Mouse (Mus musculus) heart, postnatal 25 days (tissue): ENCODE data around the gene Tbx3. TPM values are rescaled to one million over a fixed set of nuclear protein-coding genes. Genes with fewer than 3 reads are reported as not detected.

Experiments
- DNase-seq: peaks from one replicate; pipeline ENCODE4 v3.0.0; 2022; ENCODE audit warnings: low spot score
- intact Hi-C: fragments of 180-260 bp; cut with DNase I; formaldehyde crosslinking; loops from one replicate; pipeline ENCODE4 v1.15.1; 2025
- total RNA-seq, 2 experiments: library from RNA; stranded (reverse); gene quantifications; 2 replicates each; pipeline ENCODE4 v1.2.3; 2021

Tbx3 gene
- total RNA-seq, 2 experiments from 2014 or later: 9.3 to 13.2 TPM

DNA sequence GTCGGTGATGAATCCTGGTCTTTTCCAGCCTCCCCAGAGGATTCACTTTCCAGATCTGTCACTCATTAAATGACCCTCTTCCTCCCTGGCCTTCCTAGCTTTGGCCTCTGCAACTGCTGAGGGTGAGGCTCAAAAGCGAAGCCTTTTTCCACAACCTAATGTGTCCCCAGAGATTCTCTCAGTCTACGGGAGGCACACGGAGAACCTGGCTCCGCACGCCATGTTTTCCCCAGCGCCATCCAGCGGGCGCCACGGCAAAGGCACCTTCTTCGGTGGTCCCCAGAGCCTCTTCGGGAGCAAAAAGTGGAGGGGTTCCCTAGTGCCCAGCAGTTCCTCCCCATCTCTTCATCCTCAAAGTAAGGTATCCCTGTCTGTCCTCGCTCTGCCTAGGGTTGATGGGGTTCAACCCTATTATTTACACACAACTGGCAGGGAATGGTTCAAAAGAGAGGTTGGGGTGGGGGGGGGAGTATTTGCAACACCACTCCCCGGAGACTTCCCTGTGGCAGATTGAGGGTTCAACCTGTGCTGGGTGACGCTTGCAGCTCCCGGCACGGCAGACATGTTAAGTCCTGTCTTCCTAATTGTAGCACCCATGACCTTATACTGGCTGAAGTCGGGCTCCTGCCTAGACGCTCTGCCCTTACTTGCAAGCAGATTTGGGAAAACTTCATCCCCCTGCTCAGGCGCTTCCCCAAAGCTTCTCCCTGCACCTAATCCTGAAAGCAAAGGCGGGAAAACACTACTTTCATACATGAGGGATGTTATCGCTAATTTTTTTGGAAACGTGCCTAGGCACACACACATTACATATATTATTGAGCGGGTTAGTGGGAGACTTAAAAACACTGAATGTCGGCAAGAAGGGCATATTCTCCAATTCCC is 9.7 kb upstream of the Tbx3 start:
- DNase-seq: no peak
- intact Hi-C loops: loop anchor here (10.0 kb wide), 1 partner anchor 466 kb away; no protein-coding TSS in a partner anchor

DNA sequence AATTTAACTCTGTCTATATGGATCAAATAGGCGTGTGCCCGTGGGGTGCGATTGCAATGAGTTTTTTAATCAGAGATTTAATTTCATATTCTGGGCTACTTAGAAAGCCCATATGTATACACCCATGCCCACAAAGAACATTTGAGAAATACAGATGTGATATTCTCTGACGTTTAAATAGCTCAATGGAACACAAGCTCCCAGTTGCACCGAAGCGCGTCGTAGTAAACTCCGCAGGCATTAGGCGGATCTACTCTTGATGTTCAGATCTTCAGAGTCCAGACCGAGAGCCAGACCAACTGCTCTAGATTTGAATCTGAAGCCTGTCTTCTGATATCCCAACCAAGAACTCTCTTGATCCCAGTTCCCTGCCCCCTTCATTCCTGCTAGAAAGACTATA is 9.0 kb upstream of the Tbx3 start:
- DNase-seq: no peak
- intact Hi-C loops: loop anchor here (10.0 kb wide), 1 partner anchor 467 kb away; no protein-coding TSS in a partner anchor

DNA sequence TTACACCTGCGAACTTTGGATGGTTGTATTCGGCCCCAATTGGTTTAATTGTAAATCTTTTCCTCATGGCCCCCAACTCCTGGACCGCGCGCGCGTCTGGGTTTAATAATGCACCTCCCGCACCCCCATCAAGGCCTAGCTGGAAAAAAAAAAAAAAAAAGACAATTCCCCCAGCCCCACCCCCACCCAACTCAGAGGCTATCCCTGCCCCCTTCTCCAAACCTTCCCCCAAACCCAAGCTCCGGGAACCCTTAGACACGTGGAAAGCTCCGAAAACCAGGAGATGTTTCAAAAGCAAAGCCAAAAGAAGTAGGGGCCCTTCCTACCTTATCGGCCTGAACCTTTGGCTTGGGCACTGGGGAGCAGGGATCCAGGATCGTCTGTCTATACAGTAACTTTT is 8.1 kb upstream of the Tbx3 start:
- intact Hi-C loops: loop anchor here (10.0 kb wide), 1 partner anchor 468 kb away; no protein-coding TSS in a partner anchor
- no peak for DNase-seq

DNA sequence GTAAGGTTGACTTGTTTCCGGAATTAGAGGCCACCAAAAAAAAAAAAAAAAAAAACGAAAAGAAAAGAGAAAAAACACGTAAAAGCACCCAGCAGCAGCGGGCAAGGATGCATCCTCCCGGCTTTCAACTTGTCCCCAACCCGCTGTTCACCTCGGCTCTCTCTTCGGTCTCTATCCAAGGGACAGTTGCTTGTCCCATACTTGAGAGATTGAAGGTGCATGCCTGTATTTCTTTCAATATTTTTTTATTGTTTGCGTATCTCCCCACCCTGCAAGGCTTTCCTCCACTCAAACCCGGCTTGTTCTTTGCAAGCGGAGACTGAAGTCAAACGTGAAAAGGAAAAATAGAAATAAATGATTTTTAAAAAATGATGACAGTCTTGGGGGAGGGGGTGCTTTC is 7.7 kb upstream of the Tbx3 start:
- no peak for DNase-seq
- intact Hi-C loops: loop anchor here (10.0 kb wide), 1 partner anchor 468 kb away; no protein-coding TSS in a partner anchor

DNA sequence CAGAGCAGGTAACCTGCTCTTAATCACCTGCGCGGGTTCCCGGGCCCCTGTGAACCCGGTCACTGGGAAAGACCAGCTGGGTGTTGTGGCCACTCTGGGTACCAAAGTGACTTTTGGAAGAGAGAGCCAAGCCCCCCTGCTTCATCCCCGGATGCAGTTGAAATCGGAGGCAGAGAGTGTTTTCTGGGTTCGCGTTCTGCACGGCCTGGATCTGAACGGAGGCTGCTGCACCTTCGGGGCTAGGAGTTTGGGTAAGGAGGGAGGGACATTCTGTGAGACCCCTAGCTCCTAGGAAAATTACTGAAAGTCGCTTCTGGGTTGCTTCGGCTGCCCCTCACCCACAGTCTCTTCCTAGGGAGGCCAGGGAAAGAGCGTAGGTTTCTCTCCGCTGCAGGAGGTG is 7.2 kb upstream of the Tbx3 start:
- no peak for DNase-seq
- intact Hi-C loops: loop anchor here (10.0 kb wide), 1 partner anchor 468 kb away; no protein-coding TSS in a partner anchor

DNA sequence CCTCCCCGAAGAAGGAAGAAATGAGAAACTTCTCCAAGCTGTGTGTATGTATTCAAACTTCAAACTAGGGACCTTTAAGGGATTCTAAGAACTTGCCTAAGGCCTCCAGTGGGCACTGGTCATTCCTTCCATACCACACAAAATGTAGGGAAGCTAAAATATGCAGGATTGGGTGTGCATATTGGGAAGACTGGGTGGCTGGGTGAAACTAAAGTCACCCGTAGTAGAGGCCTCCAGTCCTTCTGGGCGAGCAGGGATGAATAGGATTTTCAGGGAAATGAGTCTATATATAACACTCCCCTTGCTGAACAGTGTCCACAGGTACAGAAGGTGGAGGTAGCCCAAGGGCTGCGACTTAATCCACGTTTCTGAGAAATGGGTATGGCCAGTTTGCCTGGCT is 6.7 kb upstream of the Tbx3 start:
- no peak for DNase-seq
- intact Hi-C loops: loop anchor here (10.0 kb wide), 1 partner anchor 469 kb away; no protein-coding TSS in a partner anchor

DNA sequence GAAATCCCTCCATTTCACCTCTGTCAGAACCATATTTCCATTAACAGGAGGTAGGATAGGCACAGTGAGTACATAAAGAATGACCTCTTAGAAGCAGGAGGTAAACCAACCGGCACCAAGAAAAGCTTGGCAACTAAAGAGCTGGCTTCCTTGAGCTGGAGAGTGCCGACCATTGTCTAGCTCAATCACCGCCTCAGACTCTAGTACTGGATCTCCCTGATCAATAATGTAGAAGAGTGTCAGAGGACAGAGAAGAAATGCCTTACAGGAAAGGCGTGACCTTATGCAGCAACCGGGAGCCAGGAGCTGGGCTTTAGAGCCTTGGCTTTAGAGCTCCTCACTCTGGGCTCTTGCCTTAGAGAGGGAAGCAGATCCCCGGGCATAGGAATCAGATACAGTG is 4.7 kb upstream of the Tbx3 start:
- no peak for DNase-seq
- intact Hi-C loops: loop anchor here (10.0 kb wide), 1 partner anchor 471 kb away; no protein-coding TSS in a partner anchor

DNA sequence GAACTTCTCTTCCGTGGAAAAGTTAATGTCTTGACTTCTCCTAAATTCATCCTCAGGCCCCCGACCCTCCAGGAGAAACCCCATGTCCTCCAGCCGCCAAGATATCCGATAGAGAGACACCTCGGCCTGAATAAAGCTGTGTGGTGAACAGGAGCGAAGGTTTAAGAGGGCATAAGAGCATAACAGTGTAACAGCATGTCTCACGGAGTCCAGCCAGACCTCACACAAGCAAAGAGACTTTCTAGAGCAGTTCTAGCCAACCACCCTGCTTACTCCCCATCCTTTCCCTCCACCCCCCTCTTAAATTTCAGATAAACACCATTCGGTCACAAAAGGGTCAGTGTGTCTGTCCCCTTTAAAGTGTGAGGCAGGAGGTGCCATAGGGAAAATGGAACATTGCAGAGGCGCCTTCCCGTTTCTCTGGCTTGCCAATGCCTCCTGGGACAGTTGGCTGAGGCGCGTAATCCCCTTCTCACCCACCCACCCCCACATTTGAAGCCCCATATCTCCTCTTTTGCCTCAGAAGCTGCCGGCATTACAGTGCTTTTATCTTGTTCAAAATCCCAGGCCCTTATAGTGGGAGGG is 3.0 kb upstream of the Tbx3 start:
- intact Hi-C loops: loop anchor here (10.0 kb wide), 1 partner anchor 473 kb away; no protein-coding TSS in a partner anchor
- no peak for DNase-seq

DNA sequence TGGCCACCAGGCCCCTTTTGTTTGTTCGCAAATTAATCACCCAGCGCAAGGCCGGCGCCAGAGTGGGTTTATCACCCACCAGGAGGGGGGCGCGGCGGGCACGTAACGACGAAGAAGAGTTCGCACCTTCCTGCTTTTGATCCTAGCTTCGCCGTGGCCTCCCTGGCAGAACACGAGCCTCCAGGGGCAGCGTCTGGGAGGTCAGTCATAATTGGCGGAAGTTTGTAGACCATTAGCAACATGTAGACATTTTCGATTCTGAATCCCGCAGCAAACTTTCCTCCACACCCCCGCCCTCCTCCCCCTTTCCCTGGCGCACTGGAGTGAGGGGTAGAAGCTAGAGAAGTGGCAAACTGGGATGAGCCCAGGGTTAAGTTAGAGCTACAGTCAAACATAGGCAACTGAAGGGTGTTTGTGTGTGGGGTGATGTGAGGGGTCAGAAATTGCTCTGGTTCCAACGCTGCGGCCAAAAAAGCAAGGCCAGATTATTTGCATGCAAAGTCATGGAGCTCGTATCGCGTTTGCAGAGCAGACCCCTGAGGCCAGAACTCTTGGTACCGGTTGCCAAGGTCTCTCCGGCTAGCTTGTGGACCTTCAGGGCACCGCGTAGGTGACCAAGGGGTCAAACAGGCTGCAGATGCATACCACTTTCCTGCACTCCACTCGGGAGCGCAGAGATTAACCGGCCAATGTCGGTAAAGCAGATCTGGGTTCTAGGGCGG is 2.1 kb upstream of the Tbx3 start:
- no peak for DNase-seq
- intact Hi-C loops: loop anchor here (10.0 kb wide), 1 partner anchor 474 kb away; no protein-coding TSS in a partner anchor

DNA sequence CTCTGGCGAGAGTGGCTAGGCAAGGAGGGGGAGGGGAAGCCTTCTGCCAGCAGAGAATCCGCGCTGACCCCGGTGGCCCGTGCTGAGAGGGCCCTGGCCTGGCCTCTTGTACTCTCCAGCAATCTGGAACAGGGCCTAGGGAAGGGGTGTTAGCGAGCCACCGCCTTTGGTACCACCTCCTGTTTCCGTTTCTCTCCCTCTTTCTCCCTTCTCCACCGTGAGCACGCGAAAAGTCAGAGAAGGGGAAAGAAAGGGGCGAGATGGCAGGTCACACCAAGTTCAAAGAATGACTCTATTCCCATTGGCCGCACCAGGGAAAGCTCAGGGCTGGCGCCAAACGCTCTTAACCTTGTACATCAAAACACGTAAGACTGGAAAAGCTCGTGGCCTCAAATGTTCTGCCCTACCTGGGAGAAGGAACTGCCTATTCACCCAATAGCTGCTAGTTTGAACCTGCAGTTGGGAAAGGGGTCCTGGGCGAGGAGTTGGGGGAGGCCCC is 1.5 kb upstream of the Tbx3 start:
- DNase-seq: no peak
- intact Hi-C loops: loop anchor here (10.0 kb wide), 1 partner anchor 474 kb away; no protein-coding TSS in a partner anchor

DNA sequence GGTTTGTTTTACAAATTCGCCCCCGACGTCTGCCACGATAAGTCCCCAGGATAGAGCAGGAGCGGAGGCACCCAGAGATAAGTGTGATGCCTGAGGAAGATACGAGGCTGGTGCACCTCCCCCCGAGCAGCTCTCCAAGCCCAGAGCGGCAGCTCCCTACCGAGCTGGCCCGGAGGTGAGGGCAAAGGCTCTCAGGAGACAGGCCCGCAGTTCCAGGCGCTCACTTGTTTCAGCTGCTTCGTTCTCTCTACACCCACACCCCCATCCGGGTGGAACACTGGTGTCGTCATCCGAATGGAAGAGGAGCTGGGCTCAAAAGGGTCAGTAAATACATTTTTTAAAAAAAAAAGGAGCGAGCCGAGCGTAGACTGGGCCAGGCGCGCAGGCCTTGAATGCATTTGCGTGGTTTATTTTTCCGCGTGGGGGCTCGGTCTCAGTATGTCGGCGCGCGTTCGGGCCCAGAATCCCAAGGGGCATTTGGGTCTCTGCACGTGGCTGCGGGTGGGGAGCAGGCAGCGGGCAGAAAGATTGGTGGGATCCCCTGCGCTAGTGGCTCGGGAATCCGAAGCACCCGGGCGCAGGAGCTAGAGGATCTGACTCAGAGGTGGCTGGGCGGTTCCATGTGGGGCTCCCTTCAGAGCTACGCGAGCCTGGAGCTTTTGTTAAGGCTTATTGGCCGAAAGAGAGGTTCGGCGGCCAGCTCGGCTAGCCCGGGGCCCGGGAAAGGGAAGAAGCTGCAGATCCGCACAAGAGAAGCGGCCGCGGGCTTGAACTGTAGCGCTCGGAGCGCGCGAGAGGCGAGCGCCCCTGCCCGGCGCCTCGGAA is 516 bp upstream of the Tbx3 start:
- intact Hi-C loops: loop anchor here (2.0 to 10.0 kb wide), 5 partner anchors 265 to 793 kb away; no protein-coding TSS in a partner anchor
- DNase-seq: no peak

DNA sequence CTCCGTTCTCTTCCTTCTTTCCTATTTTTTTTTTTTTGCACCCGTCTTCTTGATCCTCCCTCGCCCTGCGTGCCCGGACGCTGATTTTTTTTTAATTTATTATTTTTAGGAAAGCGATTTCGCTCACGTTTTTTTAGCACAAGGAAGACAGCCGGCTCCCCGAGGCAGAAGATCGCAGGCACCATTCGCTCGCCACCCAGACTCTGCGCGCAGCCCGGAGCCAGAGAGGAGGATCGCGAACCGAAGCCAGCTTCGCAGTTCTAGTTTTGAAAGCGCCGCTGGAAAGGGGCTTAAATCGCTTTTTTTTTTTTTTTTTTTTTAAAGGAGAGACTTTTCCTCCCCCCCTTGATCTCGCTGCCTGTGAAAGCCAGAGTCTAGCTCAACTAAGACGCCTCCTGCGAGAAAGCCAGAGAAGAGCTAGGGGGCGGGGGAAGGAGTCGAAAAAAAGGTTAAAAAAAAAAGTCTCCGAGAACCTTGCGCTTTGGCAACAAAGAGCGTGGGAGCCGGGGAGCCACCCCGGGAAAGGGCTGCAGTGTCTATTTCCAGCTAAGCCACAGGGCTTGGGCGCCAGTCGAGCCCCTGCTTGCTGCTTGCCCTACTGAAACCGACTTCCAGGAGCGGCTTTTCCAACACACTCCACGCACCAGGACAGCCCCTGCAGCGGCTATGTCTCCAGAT is 794 bp downstream of the Tbx3 start:
- no peak for DNase-seq
- intact Hi-C loops: loop anchor here (2.0 to 10.0 kb wide), 4 partner anchors 266 to 794 kb away; no protein-coding TSS in a partner anchor

DNA sequence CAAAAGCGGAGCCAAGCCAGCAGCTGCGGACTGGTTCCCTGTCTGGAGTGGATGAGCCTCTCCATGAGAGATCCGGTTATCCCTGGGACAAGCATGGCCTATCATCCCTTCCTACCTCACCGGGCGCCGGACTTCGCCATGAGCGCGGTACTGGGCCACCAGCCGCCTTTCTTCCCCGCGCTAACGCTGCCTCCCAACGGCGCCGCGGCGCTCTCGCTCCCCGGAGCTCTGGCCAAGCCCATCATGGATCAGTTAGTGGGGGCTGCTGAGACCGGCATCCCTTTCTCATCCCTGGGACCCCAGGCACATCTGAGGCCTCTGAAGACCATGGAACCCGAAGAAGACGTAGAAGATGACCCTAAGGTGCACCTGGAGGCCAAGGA is 1.5 kb downstream of the Tbx3 start:
- intact Hi-C loops: loop anchor here (2.0 to 10.0 kb wide), 4 partner anchors 267 to 795 kb away; no protein-coding TSS in a partner anchor
- DNase-seq: no peak

DNA sequence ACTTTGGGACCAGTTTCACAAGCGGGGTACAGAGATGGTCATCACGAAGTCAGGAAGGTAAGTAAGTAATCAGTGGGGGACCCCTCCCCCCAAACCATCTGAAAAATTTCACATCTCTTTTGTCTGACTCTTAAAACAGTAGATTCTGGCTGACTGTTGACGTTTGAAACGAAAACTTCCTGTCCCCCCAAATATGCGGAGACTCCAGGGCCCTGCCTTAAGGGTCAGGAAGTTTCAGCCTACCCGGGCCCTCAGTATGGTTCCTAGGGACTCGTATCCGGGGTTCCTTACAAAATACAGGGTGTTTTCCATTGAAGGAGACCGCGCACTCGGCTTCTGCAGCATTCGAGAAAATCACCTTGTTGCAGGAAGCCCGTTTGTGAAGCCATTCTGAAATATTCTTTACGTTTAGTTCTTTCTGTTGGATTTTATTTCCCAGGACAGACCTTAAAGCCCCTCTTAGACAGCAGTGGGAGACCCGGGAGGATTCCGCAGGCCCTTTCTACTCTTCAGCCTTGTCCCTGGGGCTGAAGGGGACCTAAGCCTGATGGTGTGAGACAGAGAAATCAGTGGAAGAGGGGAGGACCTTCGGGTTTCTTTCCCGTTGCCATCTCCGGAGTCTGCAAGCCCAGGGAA is 2.0 kb downstream of the Tbx3 start:
- DNase-seq: no peak

DNA sequence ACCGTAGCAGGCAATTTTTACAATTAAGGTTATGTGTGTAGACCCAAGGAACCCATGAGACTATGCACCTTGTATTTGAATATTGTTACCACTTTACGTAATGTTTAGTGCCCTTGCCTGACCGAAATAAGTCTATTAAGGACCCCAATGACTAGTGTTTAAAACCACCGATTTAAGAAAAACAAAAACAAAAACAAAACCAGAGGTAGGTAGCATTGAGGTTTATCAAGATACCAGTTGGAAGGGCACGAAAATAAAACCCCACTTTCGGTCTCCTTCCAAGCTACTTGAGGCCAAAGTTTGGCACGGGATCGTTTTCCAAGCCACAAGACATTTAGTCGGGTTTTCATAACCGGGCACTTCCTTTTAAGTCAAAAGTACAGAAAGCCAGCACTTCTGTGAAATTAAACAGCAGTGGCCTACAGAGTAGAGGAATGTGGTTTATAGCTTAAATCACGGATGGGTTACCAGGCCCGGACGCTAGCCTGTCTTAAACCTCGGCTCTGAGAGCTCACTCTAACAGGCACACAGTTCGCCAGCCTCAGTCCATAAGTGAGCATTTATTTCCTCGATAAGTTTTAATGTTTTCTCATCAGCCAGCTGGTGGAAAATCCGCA is 2.6 kb downstream of the Tbx3 start:
- DNase-seq: no peak
- intact Hi-C loops: loop anchor here (5.0 to 10.0 kb wide), 2 partner anchors 268 to 796 kb away; no protein-coding TSS in a partner anchor

More for the DNA sequence above, 2.0 kb downstream of the Tbx3 start:
- intact Hi-C loops: loop anchor here (5.0 to 10.0 kb wide), 2 partner anchors 268 to 795 kb away; no protein-coding TSS in a partner anchor

DNA sequence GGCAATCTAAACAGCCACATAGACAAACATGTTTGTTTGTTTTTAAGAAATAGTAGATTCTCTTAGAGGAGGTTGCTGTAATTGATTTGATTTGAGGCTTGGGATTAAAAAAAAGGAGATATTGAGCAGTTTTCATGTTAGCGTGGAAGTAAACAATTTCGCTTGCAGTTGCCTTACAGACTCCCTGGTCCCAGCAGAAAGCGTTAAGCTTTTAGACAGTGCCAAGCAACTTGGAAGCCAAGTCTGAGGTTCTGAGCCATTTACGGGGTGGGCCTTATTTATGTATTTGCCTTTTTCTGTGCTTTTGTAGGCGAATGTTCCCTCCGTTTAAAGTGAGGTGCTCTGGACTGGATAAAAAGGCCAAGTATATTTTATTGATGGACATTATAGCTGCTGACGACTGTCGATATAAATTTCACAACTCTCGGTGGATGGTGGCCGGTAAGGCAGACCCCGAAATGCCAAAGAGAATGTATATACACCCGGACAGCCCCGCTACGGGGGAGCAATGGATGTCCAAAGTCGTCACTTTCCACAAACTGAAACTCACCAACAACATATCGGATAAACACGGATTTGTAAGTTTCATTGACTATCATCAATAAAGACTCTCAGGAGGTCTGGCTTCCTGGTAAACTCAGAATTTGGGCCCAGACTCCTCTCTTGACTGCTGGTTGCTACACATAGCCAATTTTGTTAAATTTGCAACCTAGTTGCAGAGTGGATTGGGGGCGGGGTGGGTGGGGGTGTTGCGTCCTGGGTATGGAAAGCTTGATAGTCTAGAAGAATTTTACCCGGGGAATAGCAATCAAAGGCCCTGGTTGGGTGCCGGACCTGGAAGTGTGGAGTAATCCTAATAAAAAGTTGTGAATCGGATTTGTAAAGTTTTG is 3.5 kb downstream of the Tbx3 start:
- no peak for DNase-seq
- intact Hi-C loops: loop anchor here (5.0 to 10.0 kb wide), 2 partner anchors 269 to 797 kb away; no protein-coding TSS in a partner anchor
